Mouse (Mus musculus): ENCODE data around the gene Pakap. TPM values are rescaled to one million over a fixed set of nuclear protein-coding genes. Genes with fewer than 3 reads are reported as not detected.

Pakap gene
- polyA plus RNA-seq, 1 experiment: 7.1 TPM

DNA sequence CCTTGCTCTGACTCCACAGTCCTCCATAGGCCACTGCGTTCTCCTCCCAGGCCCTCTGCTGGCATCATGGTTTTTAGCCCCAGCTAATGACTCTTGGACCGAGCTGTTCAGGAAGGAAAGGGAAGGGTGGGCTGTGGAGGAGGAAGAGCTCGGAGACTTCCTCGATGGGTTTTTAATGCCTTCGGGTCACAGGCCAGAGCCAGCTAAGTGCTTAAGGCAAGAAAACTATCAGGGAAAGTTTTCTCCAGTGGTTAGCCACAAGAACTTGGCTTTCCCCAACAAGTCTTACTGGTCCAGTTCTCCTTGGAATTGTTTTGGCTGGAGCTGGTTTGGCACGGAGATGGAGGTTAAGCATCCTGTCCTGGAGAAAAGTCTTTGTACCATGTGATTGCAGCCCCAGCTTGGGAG is 292.2 kb downstream of the Pakap start:
- Histone ChIP-seq H3ac (ENCODE audit: control insufficient read depth, insufficient read length, low read depth) (no peak overlapping the region), H3K79me2 (ENCODE audit: control insufficient read depth, insufficient read depth) (peaks cover 100% of the 10 kb centered on the region), H3K27me3 (ENCODE audit: control insufficient read depth, insufficient read depth, insufficient read length) (no peaks in the 10 kb centered on the region), H3K36me3 (ENCODE audit: control insufficient read depth, insufficient read depth) (peaks cover 46% of the 10 kb centered on the region), H3K79me3 (ENCODE audit: low read depth) (peaks cover 77% of the 10 kb centered on the region), H3K4me3 (ENCODE audit: insufficient read depth, poor library complexity, severe bottlenecking) (no peak overlapping the region)
- TF ChIP-seq MYOD1 (IDR thresholded peaks at IDR 0.05; ENCODE audit: control insufficient read depth, insufficient read length, low read depth): no peak
- TF ChIP-seq CTCF (IDR thresholded peaks at IDR 0.05; ENCODE audit: control insufficient read depth, insufficient read depth, insufficient read length): no peak
- TF ChIP-seq MAX (IDR thresholded peaks at IDR 0.05): no peak
- TF ChIP-seq CEBPB (IDR thresholded peaks at IDR 0.05; ENCODE audit: low read depth): no peak
- no peak for TF ChIP-seq MYOG (IDR thresholded peaks at IDR 0.05; ENCODE audit: control insufficient read depth, extremely low read depth, insufficient read length)
- no peak for TF ChIP-seq FOSL1 (IDR thresholded peaks at IDR 0.05; ENCODE audit: insufficient read depth, low read length, poor library complexity, severe bottlenecking)
- no peak for TF ChIP-seq USF1 (IDR thresholded peaks at IDR 0.05; ENCODE audit: low read depth)

DNA sequence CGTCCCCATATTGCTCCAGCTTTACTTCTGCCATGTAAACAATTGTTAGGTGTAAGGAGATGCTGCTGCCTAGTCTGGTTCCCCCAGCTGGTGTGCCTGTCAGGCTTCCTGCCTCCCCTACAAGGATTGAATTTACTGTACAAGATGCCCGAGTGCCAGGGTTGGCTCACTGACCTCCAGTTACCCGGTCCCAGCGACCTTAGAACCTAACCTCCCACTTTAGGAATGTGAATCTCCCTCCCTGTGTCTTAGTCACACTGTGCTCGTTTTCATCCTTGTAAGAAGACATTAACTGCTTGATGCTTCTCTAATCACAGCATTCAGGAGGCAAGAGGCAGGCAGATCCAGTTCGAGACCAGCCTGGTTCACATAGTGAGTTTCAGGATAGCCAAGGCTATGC is 293.2 kb downstream of the Pakap start:
- no peak for TF ChIP-seq CEBPB (IDR thresholded peaks at IDR 0.05; ENCODE audit: low read depth)
- no peak for TF ChIP-seq MAX (IDR thresholded peaks at IDR 0.05)
- no peak for TF ChIP-seq USF1 (IDR thresholded peaks at IDR 0.05; ENCODE audit: low read depth)
- no peak for TF ChIP-seq MYOD1 (IDR thresholded peaks at IDR 0.05; ENCODE audit: control insufficient read depth, insufficient read length, low read depth)
- no peak for TF ChIP-seq MYOG (IDR thresholded peaks at IDR 0.05; ENCODE audit: control insufficient read depth, extremely low read depth, insufficient read length)
- no peak for TF ChIP-seq CTCF (IDR thresholded peaks at IDR 0.05; ENCODE audit: control insufficient read depth, insufficient read depth, insufficient read length)
- TF ChIP-seq FOSL1 (IDR thresholded peaks at IDR 0.05; ENCODE audit: insufficient read depth, low read length, poor library complexity, severe bottlenecking): no peak
- H3K79me2 ChIP-seq (ENCODE audit: control insufficient read depth, insufficient read depth): peaks cover 100% of the 10 kb centered on the region
- no peaks in the 10 kb centered on the region for H3K27me3 ChIP-seq (ENCODE audit: control insufficient read depth, insufficient read depth, insufficient read length)
- H3K79me3 ChIP-seq (ENCODE audit: low read depth): peaks cover 78% of the 10 kb centered on the region
- H3K36me3 ChIP-seq (ENCODE audit: control insufficient read depth, insufficient read depth): peaks cover 43% of the 10 kb centered on the region
- H3K4me3 ChIP-seq (ENCODE audit: insufficient read depth, poor library complexity, severe bottlenecking): no peak overlapping the region
- H3ac ChIP-seq (ENCODE audit: control insufficient read depth, insufficient read length, low read depth): no peak overlapping the region

DNA sequence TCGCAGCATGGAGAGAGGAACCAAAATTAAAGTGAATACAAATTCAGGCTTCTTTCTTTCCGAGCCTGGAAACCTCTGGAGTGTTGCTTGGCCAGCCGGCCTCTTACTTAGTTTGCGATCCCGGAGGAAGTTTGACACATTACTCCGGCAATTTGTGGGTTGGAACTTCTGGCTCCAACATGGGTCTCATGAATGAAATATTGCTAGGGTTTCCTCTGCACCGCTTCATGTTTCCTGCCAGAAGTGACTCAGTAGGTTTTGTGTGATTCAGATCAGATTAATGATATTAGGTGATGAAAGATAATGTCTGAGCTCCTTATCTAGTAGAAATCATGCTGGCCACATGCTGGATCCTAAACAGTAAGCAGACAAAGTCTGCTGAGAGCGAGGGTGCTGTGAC is 293.9 kb downstream of the Pakap start:
- Histone ChIP-seq H3K27me3 (ENCODE audit: control insufficient read depth, insufficient read depth, insufficient read length) (no peaks in the 10 kb centered on the region), H3ac (ENCODE audit: control insufficient read depth, insufficient read length, low read depth) (no peak overlapping the region), H3K79me3 (ENCODE audit: low read depth) (peaks cover 73% of the 10 kb centered on the region), H3K4me3 (ENCODE audit: insufficient read depth, poor library complexity, severe bottlenecking) (no peak overlapping the region), H3K79me2 (ENCODE audit: control insufficient read depth, insufficient read depth) (peaks cover 100% of the 10 kb centered on the region), H3K36me3 (ENCODE audit: control insufficient read depth, insufficient read depth) (peaks cover 38% of the 10 kb centered on the region)
- TF ChIP-seq USF1 (IDR thresholded peaks at IDR 0.05; ENCODE audit: low read depth) (no peak), MYOD1 (IDR thresholded peaks at IDR 0.05; ENCODE audit: control insufficient read depth, insufficient read length, low read depth) (no peak), CTCF (IDR thresholded peaks at IDR 0.05; ENCODE audit: control insufficient read depth, insufficient read depth, insufficient read length) (no peak)

DNA sequence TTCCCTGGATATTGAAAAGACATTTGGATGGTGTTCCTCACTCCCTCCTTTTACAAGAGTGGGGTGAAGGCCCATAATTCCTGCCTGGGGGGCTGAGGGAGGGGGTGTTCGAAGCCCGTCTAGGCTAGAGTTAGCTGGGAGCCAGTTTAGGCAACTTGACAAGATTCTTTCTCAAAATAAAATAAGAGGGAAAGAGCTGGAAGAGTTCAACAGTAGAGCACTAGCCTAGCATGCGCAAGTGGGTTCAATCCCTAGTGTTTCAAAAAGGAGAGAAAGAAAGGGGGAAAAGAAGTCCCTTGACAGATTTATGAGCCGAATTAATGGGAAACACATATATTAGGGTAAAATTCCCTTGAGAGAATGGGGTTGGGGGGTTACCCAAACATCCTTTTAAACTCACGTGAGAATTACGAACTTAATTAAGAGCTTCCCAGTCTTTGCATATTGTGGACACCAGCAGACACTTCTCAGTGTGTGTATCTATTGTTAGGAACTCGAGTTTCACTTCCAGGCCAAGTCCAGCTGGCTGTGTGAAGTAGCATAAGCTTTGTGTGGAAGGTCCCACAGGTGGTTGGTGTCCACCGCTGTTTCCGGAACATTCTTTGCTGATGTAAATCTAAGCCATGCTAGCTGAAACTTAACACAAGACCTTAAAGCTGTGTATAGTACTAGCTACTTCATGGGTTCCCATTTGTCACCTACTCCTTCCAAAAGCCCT is 294.4 kb downstream of the Pakap start:
- Histone ChIP-seq H3K79me2 (ENCODE audit: control insufficient read depth, insufficient read depth) (peaks cover 100% of the 10 kb centered on the region), H3K4me3 (ENCODE audit: insufficient read depth, poor library complexity, severe bottlenecking) (no peak overlapping the region), H3K27me3 (ENCODE audit: control insufficient read depth, insufficient read depth, insufficient read length) (no peaks in the 10 kb centered on the region), H3ac (ENCODE audit: control insufficient read depth, insufficient read length, low read depth) (no peak overlapping the region), H3K36me3 (ENCODE audit: control insufficient read depth, insufficient read depth) (peaks cover 32% of the 10 kb centered on the region), H3K79me3 (ENCODE audit: low read depth) (peaks cover 73% of the 10 kb centered on the region)
- no peak for TF ChIP-seq FOSL1 (IDR thresholded peaks at IDR 0.05; ENCODE audit: insufficient read depth, low read length, poor library complexity, severe bottlenecking)
- TF ChIP-seq MYOD1 (IDR thresholded peaks at IDR 0.05; ENCODE audit: control insufficient read depth, insufficient read length, low read depth): no peak
- no peak for TF ChIP-seq MAX (IDR thresholded peaks at IDR 0.05)
- no peak for TF ChIP-seq MYOG (IDR thresholded peaks at IDR 0.05; ENCODE audit: control insufficient read depth, extremely low read depth, insufficient read length)
- TF ChIP-seq USF1 (IDR thresholded peaks at IDR 0.05; ENCODE audit: low read depth): no peak
- no peak for TF ChIP-seq CEBPB (IDR thresholded peaks at IDR 0.05; ENCODE audit: low read depth)
- TF ChIP-seq CTCF (IDR thresholded peaks at IDR 0.05; ENCODE audit: control insufficient read depth, insufficient read depth, insufficient read length): no peak

DNA sequence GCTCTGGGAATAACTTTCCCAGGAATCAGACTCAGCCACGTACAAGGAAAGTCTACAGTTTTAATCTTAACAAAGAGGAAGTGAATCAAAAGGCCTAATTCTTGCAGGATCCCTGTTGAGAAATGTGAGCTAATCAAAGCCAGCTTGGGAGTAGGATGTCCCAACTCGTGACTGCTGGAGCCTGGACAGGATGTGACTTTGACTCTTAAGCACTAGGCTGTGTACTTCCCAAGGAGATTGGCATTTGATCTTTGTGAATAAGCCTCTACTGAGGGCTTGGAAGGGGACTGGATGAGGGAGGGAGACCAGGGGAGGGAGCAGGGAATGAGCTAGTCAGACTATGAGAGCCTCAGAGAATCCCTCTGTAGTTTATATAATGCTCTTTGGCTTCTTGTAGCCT is 298.1 kb downstream of the Pakap start:
- peaks cover 99% of the 10 kb centered on the region for H3K79me2 ChIP-seq (ENCODE audit: control insufficient read depth, insufficient read depth)
- no peak overlapping the region for H3K4me3 ChIP-seq (ENCODE audit: insufficient read depth, poor library complexity, severe bottlenecking)
- H3K36me3 ChIP-seq (ENCODE audit: control insufficient read depth, insufficient read depth): peaks cover 12% of the 10 kb centered on the region
- no peak overlapping the region for H3ac ChIP-seq (ENCODE audit: control insufficient read depth, insufficient read length, low read depth)
- peaks cover 55% of the 10 kb centered on the region for H3K79me3 ChIP-seq (ENCODE audit: low read depth)
- H3K27me3 ChIP-seq (ENCODE audit: control insufficient read depth, insufficient read depth, insufficient read length): no peaks in the 10 kb centered on the region
- no peak for TF ChIP-seq USF1 (IDR thresholded peaks at IDR 0.05; ENCODE audit: low read depth)
- TF ChIP-seq MYOD1 (IDR thresholded peaks at IDR 0.05; ENCODE audit: control insufficient read depth, insufficient read length, low read depth): no peak
- TF ChIP-seq MAX (IDR thresholded peaks at IDR 0.05): no peak
- TF ChIP-seq MYOG (IDR thresholded peaks at IDR 0.05; ENCODE audit: control insufficient read depth, extremely low read depth, insufficient read length): no peak
- TF ChIP-seq CTCF (IDR thresholded peaks at IDR 0.05; ENCODE audit: control insufficient read depth, insufficient read depth, insufficient read length): no peak
- TF ChIP-seq FOSL1 (IDR thresholded peaks at IDR 0.05; ENCODE audit: insufficient read depth, low read length, poor library complexity, severe bottlenecking): no peak
- no peak for TF ChIP-seq CEBPB (IDR thresholded peaks at IDR 0.05; ENCODE audit: low read depth)
